Mouse (Mus musculus) embryo, embryonic 10.5 days (tissue): ENCODE results near the gene Olfr926.
"Not testable (repeated sequence)": the region's sequence is repeated elsewhere in the genome, so short reads cannot be mapped to it uniquely, and the experiment has no call there.

ENCODE experiments used
- DNase-seq: peaks from one replicate; pipeline ENCODE4 v3.0.0-alpha.2; 2015; ENCODE audit warnings: low spot score

Gene Olfr926

GRCm38 (mm10) chr9:38876826-38877225 lies at the start of gene Olfr926:
Gene Olfr926 (plus strand): TSS chr9:38877126.
- no peak for DNase-seq

GRCm38 (mm10) chr9:38833027-38833426 lies 43.9 kb upstream of the Olfr926 start:
- no peak for DNase-seq

GRCm38 (mm10) chr9:38844149-38844548 lies 32.8 kb upstream of the Olfr926 start, which contains the start of gene Olfr924:
Gene Olfr924 (plus strand): TSS chr9:38844449.
- no peak for DNase-seq

DNA sequence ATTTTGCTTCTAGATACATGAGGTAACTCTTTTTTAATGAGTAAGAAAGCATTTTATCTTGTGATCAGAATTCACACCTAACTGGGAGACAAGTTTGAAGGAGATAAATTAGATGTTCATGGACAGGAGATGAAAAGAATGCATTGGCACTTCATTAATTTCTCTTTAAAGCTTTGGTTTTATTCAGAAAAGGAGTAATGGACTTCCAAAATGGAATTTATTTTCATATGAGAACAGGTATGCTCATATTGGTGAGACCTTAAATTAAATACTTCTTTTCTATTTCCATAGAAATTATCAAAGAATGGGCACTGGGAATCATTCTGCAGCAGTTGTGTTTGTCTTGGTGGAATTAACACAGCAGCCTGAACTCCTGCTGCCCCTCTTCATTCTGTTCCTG lies 22.2 kb upstream of the Olfr926 start, which contains the start of gene Olfr26:
TSS of gene Olfr26 (plus strand) at position 301 of the 400 bp plus-strand sequence.
- DNase-seq = no peak

DNA sequence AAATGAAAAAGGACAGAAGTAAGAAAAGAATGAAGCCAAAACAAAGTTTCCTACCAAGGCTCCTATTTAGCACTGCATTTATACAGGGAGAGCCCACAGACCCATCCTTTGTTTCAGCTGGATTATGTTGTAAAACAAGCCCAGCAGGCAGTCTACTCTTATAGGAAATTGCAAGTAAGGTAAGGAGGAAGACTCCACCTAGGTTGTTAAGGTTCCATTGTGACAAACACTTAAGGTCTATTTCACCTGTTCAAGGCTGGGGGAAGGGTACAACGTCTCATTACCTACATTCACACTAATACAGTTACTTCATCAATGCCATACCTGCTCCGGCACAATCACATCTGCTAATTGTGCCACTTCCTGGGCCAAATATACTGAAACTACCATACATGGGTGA lies 2.0 kb upstream of the Olfr926 start:
- not testable (repeated sequence) for DNase-seq
